ENCODE assay signal across 8 mouse cellular contexts in the genomic region with DNA sequence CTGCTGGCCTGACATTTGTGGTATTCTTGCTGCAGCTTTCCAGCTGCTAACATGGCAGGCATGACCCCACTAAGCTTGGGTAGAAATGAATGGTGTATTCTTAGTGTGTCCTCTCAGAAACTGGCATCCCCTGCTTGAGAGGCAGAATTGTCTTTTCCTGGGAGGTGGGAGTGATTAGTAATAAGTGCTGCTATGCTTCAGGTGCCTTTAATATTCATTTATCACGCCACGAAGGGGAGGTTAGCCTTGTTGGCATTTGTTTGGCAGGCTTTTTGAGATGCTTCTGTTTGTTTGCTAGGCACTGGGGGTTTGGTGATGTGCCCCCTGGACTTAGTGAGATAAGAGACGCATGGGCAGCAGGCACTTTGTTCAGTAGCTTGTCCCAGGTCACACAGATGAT. TPM values are rescaled to one million over a fixed set of nuclear protein-coding genes. Genes with fewer than 3 reads are reported as not detected.
DNase-seq lines count a peak whose midpoint lies in the region; ATAC-seq and TF ChIP-seq lines count a peak whose summit lies in the region.
"Had no signal": no experiment of that assay in that cellular context is flagged by ENCODE, and none has a peak within 500 bp of the region (broad histone marks: within the 10 kb centered on the region; RNA-seq: fewer than 3 reads in every experiment).

No protein-coding gene starts in this region.

- H3K36me3 ChIP-seq in spleen, adult 2 months (ENCODE audit: control insufficient read depth, insufficient read depth, low read length), result no peaks in the 10 kb centered on the region; the same call in 1 of the 2 replicates
- no peaks in the 10 kb centered on the region for H3K36me3 ChIP-seq in heart, embryonic 16.5 days (ENCODE audit: control insufficient read depth, insufficient read depth)
- peaks cover 3% of the 10 kb centered on the region for H3K36me3 ChIP-seq in liver, embryonic 14.5 days (replicated peaks; ENCODE audit: control insufficient read depth, insufficient read depth, low read depth)

- peak overlapping the region; percentile 98 for H3K9ac ChIP-seq in heart, embryonic 16.5 days (ENCODE audit: low read length)
- H3K9ac ChIP-seq in liver, embryonic 14.5 days (replicated peaks), result peak overlapping the region; percentile 44

- DNase-seq in spleen, adult 2 months (ENCODE audit: low read depth in 1 of 2, low spot score in 2 of 2), result no peak
- DNase-seq in spleen, adult 12 weeks (ENCODE audit: low spot score), result no peak
- no peak for DNase-seq in liver, embryonic 14.5 days (ENCODE audit: low read depth in 3 of 3, low spot score in 3 of 3)
- no peak for DNase-seq in left cerebral cortex, postnatal 10 days (ENCODE audit: extremely low spot score in 1 of 2, low spot score in 2 of 2)
- no peak for DNase-seq in testis, postnatal 14 days (ENCODE audit: low spot score)
- DNase-seq in layer of hippocampus, adult 18-20 months (ENCODE audit: low spot score in 2 of 2), result no peak
- DNase-seq: adrenal gland, adult 8-10 months had no signal

- H3K4me3 ChIP-seq in spleen, adult 2 months (ENCODE audit: extremely low read depth, insufficient read depth, insufficient read length), result peak overlapping the region; percentile 18; the same call in 1 of the 2 replicates
- H3K4me3 ChIP-seq in heart, embryonic 16.5 days (ENCODE audit: low read length), result peak overlapping the region; percentile 93
- peak overlapping the region; percentile 50 to 64 for H3K4me3 ChIP-seq in liver, embryonic 14.5 days (ENCODE audit: insufficient read depth in 1 of 2, low read depth in 2 of 2, low read length in 2 of 2)

- H3K4me2 ChIP-seq in heart, embryonic 16.5 days (ENCODE audit: low read depth, low read length), result peak overlapping the region; percentile 84
- H3K4me2 ChIP-seq in liver, embryonic 14.5 days (ENCODE audit: low read depth), result peak overlapping the region; percentile 93

- TF ChIP-seq POLR2A in spleen, adult 2 months (IDR thresholded peaks at IDR 0.05; ENCODE audit: low read depth, low read length), result no peak

- peak overlapping the region; percentile 10; the same call in 1 of the 2 replicates for H3K27ac ChIP-seq in spleen, adult 2 months (ENCODE audit: insufficient read depth, low read length)
- H3K27ac ChIP-seq in heart, embryonic 16.5 days (ENCODE audit: low read length), result peak overlapping the region; percentile 58
- H3K27ac ChIP-seq in liver, embryonic 14.5 days, result peak overlapping the region; percentile 35

- 55% methylated on average over 3 of the region's 3 CpGs for WGBS in spleen, adult 2 months
- 41% methylated on average over 3 of the region's 3 CpGs for WGBS in heart, embryonic 16.5 days
- WGBS in liver, embryonic 14.5 days (ENCODE audit: insufficient replicate concordance), result 22% methylated on average over 3 of the region's 3 CpGs

- peaks cover 16% of the 10 kb centered on the region for H3K4me1 ChIP-seq in spleen, adult 2 months (ENCODE audit: control insufficient read depth, insufficient read depth, insufficient read length)
- H3K4me1 ChIP-seq in heart, embryonic 16.5 days (ENCODE audit: control insufficient read depth, insufficient read depth, low read length), result peaks cover 65% of the 10 kb centered on the region
- peaks cover 30 to 35% of the 10 kb centered on the region in 2 experiments for H3K4me1 ChIP-seq in liver, embryonic 14.5 days (replicated peaks; ENCODE audit: control insufficient read depth in 2 of 2, insufficient read depth in 2 of 2, low read length in 1 of 2)

- no peak for TF ChIP-seq EP300 in liver, embryonic 14.5 days (IDR thresholded peaks at IDR 0.05; ENCODE audit: low read depth)

- no peaks in the 10 kb centered on the region for H3K27me3 ChIP-seq in spleen, adult 2 months (ENCODE audit: control insufficient read depth, insufficient read depth, low read length)
- no peaks in the 10 kb centered on the region for H3K27me3 ChIP-seq in heart, embryonic 16.5 days (ENCODE audit: control insufficient read depth, insufficient read depth, low read length)
- H3K27me3 ChIP-seq in liver, embryonic 14.5 days (ENCODE audit: control insufficient read depth, insufficient read depth, low read length), result no peaks in the 10 kb centered on the region

- no peak for TF ChIP-seq CTCF in spleen, adult 2 months (IDR thresholded peaks at IDR 0.05; ENCODE audit: extremely low read depth, insufficient read depth, insufficient read length, insufficient replicate concordance)
- TF ChIP-seq CTCF in liver, embryonic 14.5 days (IDR thresholded peaks at IDR 0.05; ENCODE audit: low read depth), result no peak

- no peaks in the 10 kb centered on the region for H3K9me3 ChIP-seq in heart, embryonic 16.5 days (replicated peaks; ENCODE audit: control insufficient read depth, low read length)
- no peaks in the 10 kb centered on the region for H3K9me3 ChIP-seq in liver, embryonic 14.5 days (ENCODE audit: control insufficient read depth, low read length)

- no peak for ATAC-seq in heart, embryonic 16.5 days (replicated peaks; ENCODE audit: extremely low read depth, insufficient read depth, low FRiP score)
- no peak for ATAC-seq in liver, embryonic 14.5 days (ENCODE audit: insufficient read depth)

- intact Hi-C loops in left cerebral cortex, postnatal 10 days (cut with DNase I), result loop anchor here (5.0 kb wide), 1 partner anchor 35 kb away; no protein-coding TSS in a partner anchor

RNA-seq across cellular contexts. Expression of gene Ptp4a2, which starts 11.3 kb away (rescaled TPM):
- polyA plus RNA-seq in spleen, adult 2 months (2012; rRNA removed), result 47.6 and 51.1 TPM in 2 replicates
- 352 and 364 TPM in 2 replicates for polyA plus RNA-seq in heart, embryonic 16.5 days (2015; fragmentation: Nextera tagmentation; extraction: Ambion mirVana)
- 26.1 and 42.2 TPM in 2 replicates for polyA plus RNA-seq in liver, embryonic 14.5 days (2012; rRNA removed)
- polyA plus RNA-seq in liver, embryonic 14.5 days (2014; fragmentation: Nextera tagmentation; extraction: Ambion mirVana), result 150 and 154 TPM in 2 replicates
- total RNA-seq in left cerebral cortex, postnatal 10 days (2021), result 100 to 1,000 TPM; 123 to 131 TPM
- total RNA-seq in layer of hippocampus, adult 18-20 months (2021), result 100 to 1,000 TPM; 142 to 143 TPM

Comparison
In these comparisons a context has a peak if more than half of its experiments do, and no peak if none do; other contexts are left out.
1. H3K4me3 ChIP-seq: peak in every context shown above with its lines; median percentile 93 in heart, embryonic 16.5 days; 57 in liver, embryonic 14.5 days; 18 in spleen, adult 2 months.